Mouse (Mus musculus): Measurements from ENCODE around the gene Hoxc5. TPM values are rescaled to one million over a fixed set of nuclear protein-coding genes. Genes with fewer than 3 reads are reported as not detected.
A peak's percentile ranks its signal among the peaks of the same experiment; 100 is the strongest.

Gene Hoxc5
- total and polyA plus RNA-seq, 2 experiments from 2014 or later = 5.4 to 6.4 TPM

GRCm38 (mm10) chr15:103010112-103010846 is 43.0 kb downstream of the Hoxc5 start:
- Histone ChIP-seq H3K27me3 (ENCODE audit: insufficient read depth, low read length) (peaks cover 96% of the 10 kb centered on the region), H3K4me3 (ENCODE audit: low read length) (no peak overlapping the region), H3K27ac (no peak overlapping the region), H3K36me3 (ENCODE audit: insufficient read depth, low read length) (no peaks in the 10 kb centered on the region), H3K9ac (replicated peaks; ENCODE audit: low read length) (no peak overlapping the region), H3K4me2 (ENCODE audit: low read depth, low read length) (no peak overlapping the region), H3K9me3 (ENCODE audit: low read length) (no peaks in the 10 kb centered on the region), H3K4me1 (ENCODE audit: insufficient read depth, low read length) (no peaks in the 10 kb centered on the region)
- 3% methylated on average over 31 of the region's 31 CpGs for WGBS
- ATAC-seq = no peak
- DNase-seq (ENCODE audit: low spot score) = no peak
- no peak for TF ChIP-seq CTCF (IDR thresholded peaks at IDR 0.05; ENCODE audit: low read depth)

- Histone ChIP-seq H3K36me3 (ENCODE audit: insufficient read depth, low read length) (no peaks in the 10 kb centered on the region), H3K27me3 (ENCODE audit: insufficient read depth, low read length) (peaks cover 96% of the 10 kb centered on the region), H3K4me1 (ENCODE audit: insufficient read depth, low read length) (no peaks in the 10 kb centered on the region), H3K4me2 (ENCODE audit: low read depth, low read length) (no peak overlapping the region), H3K4me3 (ENCODE audit: low read length) (no peak overlapping the region), H3K9me3 (ENCODE audit: low read length) (no peaks in the 10 kb centered on the region), H3K27ac (no peak overlapping the region), H3K9ac (replicated peaks; ENCODE audit: low read length) (no peak overlapping the region)
- DNase-seq (ENCODE audit: low spot score) (no peak), ATAC-seq (no peak)
- WGBS = 5% methylated on average over 28 of the region's 28 CpGs
- no peak for TF ChIP-seq CTCF (IDR thresholded peaks at IDR 0.05; ENCODE audit: low read depth)
Observed at GRCm38 (mm10) chr15:103010847-103011555, 43.8 kb downstream of the Hoxc5 start.

GRCm38 (mm10) chr15:103011928-103012486 is 44.8 kb downstream of the Hoxc5 start:
- 14% methylated on average over 26 of the region's 26 CpGs for WGBS
- Histone ChIP-seq H3K36me3 (ENCODE audit: insufficient read depth, low read length) (no peaks in the 10 kb centered on the region), H3K9me3 (ENCODE audit: low read length) (no peaks in the 10 kb centered on the region), H3K9ac (replicated peaks; ENCODE audit: low read length) (no peak overlapping the region), H3K27ac (no peak overlapping the region), H3K4me2 (ENCODE audit: low read depth, low read length) (no peak overlapping the region), H3K4me1 (ENCODE audit: insufficient read depth, low read length) (no peaks in the 10 kb centered on the region), H3K27me3 (ENCODE audit: insufficient read depth, low read length) (peaks cover 96% of the 10 kb centered on the region), H3K4me3 (ENCODE audit: low read length) (no peak overlapping the region)
- ATAC-seq (no peak), DNase-seq (ENCODE audit: low spot score) (no peak)
- TF ChIP-seq CTCF (IDR thresholded peaks at IDR 0.05; ENCODE audit: low read depth) = no peak

DNA sequence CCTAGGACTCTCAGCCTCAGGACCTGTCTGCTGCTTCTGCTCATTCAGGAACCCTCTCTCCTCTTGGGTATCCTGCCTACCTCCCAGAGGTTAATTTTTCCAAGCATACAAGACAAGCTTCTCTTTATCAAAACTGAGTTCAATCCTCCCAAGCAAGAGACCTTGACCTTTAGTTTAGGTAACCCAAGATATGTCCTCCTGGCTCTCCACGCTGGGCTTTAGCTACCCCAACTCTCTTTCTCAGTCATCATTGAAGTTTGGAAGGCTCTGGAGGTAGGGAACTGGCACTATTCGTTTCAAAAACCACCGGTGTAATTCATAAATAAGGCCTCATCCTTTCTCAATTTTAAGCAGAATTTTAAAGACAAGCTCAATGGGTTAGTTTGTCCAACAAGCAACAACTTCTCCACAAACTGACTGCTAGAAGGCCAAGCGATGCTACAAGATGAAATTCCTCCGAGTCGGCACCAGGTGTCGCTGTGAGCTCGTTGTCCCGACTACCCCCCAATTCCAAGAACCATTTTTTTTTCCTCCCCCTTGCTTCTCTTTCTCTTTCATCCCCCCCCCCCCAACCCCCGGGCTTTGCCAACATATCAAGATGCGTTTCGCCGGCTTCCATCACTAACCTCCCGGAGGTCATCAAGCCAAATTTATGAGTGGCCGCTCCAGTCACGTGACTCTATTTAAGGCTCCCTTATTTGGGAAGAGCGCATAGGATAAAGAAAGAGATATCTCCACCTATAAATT is 46.2 kb downstream of the Hoxc5 start:
- WGBS = 3% methylated on average over 17 of the region's 17 CpGs
- H3K9ac ChIP-seq (replicated peaks; ENCODE audit: low read length) = 0 out of 2 replicates have a peak overlapping the region, but pooled peaks have one; percentile 33
- no peak overlapping the region for H3K27ac ChIP-seq
- peak overlapping the region; percentile 57 for H3K4me2 ChIP-seq (ENCODE audit: low read depth, low read length)
- peak overlapping the region; percentile 27 for H3K4me3 ChIP-seq (ENCODE audit: low read length)
- no peaks in the 10 kb centered on the region for H3K4me1 ChIP-seq (ENCODE audit: insufficient read depth, low read length)
- no peaks in the 10 kb centered on the region for H3K9me3 ChIP-seq (ENCODE audit: low read length)
- peak; percentile 82 for TF ChIP-seq CTCF (IDR thresholded peaks at IDR 0.05; ENCODE audit: low read depth)
- no peaks in the 10 kb centered on the region for H3K36me3 ChIP-seq (ENCODE audit: insufficient read depth, low read length)
- H3K27me3 ChIP-seq (ENCODE audit: insufficient read depth, low read length) = peaks cover 96% of the 10 kb centered on the region
- DNase-seq (ENCODE audit: low spot score) (peak; percentile 74), ATAC-seq (no peak)

DNA sequence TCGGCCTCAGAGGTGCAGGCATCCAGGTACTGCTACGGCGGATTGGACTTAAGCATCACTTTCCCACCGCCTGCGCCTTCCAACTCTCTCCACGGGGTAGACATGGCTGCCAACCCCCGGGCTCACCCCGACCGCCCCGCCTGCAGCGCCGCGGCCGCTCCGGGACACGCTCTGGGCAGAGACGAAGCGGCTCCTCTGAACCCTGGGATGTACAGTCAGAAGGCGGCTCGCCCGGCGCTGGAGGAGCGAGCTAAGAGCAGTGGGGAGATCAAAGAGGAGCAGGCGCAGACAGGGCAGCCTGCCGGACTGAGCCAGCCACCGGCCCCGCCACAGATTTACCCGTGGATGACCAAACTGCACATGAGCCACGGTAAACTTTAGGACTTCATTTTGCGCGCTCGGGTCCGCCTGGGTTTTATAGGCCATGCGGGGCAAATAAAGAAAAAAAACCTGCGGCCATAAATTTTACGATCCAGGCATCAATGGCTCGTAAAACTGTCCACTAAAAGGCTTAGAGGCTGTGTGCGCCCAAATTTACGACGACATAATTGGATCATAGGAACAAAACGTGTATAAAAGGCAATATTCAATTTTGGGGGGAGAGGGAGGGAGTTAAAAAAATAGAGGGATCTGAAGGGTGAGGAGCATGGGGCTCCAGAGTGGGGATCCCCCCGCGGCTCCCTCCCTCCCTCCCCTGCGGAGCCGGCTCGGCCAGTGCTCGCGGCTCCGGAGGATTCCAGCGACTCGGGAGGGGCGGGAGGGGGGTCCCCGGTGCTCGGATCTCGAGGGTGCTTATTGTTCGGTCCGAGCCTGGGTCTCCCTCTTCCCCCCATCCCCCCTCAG is 47.1 kb downstream of the Hoxc5 start:
- Histone ChIP-seq H3K9ac (replicated peaks; ENCODE audit: low read length) (peak overlapping the region; percentile 33), H3K27me3 (ENCODE audit: insufficient read depth, low read length) (peaks cover 96% of the 10 kb centered on the region), H3K4me3 (ENCODE audit: low read length) (peak overlapping the region; percentile 27), H3K27ac (peak overlapping the region; percentile 36; the same call in 1 of the 2 replicates), H3K9me3 (ENCODE audit: low read length) (no peaks in the 10 kb centered on the region), H3K4me2 (ENCODE audit: low read depth, low read length) (peak overlapping the region; percentile 57), H3K4me1 (ENCODE audit: insufficient read depth, low read length) (no peaks in the 10 kb centered on the region), H3K36me3 (ENCODE audit: insufficient read depth, low read length) (no peaks in the 10 kb centered on the region)
- TF ChIP-seq CTCF (IDR thresholded peaks at IDR 0.05; ENCODE audit: low read depth) = no peak
- DNase-seq (ENCODE audit: low spot score) = no peak
- under 1% methylated on average over 50 of the region's 57 CpGs for WGBS
- ATAC-seq = peak; percentile 69

GRCm38 (mm10) chr15:103015009-103015399 is 47.8 kb downstream of the Hoxc5 start:
- Histone ChIP-seq H3K27me3 (ENCODE audit: insufficient read depth, low read length) (peaks cover 97% of the 10 kb centered on the region), H3K27ac (no peak overlapping the region)
- 1% methylated on average over 26 of the region's 28 CpGs for WGBS

More at GRCm38 (mm10) chr15:103015009-103015399, 47.8 kb downstream of the Hoxc5 start:
- Histone ChIP-seq H3K9me3 (ENCODE audit: low read length) (no peaks in the 10 kb centered on the region), H3K4me1 (ENCODE audit: insufficient read depth, low read length) (no peaks in the 10 kb centered on the region), H3K4me3 (ENCODE audit: low read length) (peak overlapping the region; percentile 27), H3K4me2 (ENCODE audit: low read depth, low read length) (peak overlapping the region; percentile 57), H3K36me3 (ENCODE audit: insufficient read depth, low read length) (no peaks in the 10 kb centered on the region), H3K9ac (replicated peaks; ENCODE audit: low read length) (peak overlapping the region; percentile 33)
- ATAC-seq (0 out of 2 replicates have a peak, but pooled peaks have one; percentile 13), DNase-seq (ENCODE audit: low spot score) (no peak)
- no peak for TF ChIP-seq CTCF (IDR thresholded peaks at IDR 0.05; ENCODE audit: low read depth)

Measured in hindbrain, postnatal 0 days (tissue).